Mouse (Mus musculus): ENCODE data around the gene Phf10. TPM values are rescaled to one million over a fixed set of nuclear protein-coding genes. Genes with fewer than 3 reads are reported as not detected.
"Not testable (repeated sequence)": the region's sequence is repeated elsewhere in the genome, so short reads cannot be mapped to it uniquely, and the experiment has no call there.

The Phf10 gene
- total RNA-seq, 2 experiments from 2014 or later: 58.3 to 62.7 TPM

DNA sequence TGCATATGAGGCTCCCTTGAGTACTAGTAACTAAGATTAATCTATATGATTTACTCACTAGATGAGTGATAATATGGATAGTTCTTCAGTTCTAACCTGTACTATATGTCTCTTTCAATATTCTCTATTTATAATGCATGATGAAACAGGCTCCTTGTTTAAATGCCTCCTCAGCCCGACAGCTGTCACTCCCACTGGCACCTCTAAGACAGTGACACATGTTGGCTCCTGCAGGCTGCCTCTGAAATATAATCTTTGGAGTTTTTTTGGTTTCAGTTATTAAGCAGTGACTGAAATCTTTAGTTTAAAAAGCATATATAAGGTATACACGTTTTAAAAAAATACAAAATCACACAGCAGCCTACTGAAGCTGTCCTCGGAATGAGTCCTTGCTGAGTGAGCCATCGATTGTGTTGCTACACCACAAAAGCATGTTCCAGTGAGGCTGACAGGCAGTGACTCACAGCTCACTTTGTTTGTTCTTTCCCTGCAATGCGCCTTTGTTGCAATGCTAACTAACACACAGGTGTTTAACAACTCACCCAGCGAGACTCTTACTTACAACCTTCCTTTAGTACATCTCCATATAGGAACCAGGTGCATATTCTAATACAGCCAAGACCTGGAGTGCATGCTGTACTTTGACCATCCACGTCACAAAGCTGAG, 11.8 kb downstream of the Phf10 start:
- no peak for DNase-seq (ENCODE audit: low spot score in 2 of 2)
- intact Hi-C loops (cut with DNase I): no loop called here

- DNase-seq (ENCODE audit: low spot score in 2 of 2): no peak
- intact Hi-C loops (cut with DNase I): no loop called here
Observed at GRCm38 (mm10) chr17:14944551-14944950, 16.5 kb downstream of the Phf10 start.

DNA sequence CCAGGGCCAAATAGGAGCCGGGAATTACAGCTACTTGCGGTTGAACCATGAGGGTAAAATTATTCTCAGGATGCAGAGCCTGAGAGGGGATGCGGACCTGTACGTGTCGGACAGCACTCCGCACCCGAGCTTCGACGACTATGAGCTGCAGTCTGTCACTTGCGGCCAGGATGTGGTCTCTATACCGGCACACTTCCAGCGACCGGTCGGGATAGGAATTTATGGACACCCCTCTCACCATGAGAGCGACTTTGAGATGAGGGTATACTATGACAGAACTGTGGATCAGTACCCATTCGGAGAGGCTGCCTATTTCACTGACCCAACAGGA, 17.4 kb downstream of the Phf10 start:
- peak in 1 of 2 experiments; percentile 22 for DNase-seq (ENCODE audit: low spot score in 2 of 2)
- intact Hi-C loops (cut with DNase I): no loop called here

- DNase-seq (ENCODE audit: low spot score in 2 of 2): peak; percentile 98 to 99
- intact Hi-C loops (cut with DNase I): no loop called here
Observed at GRCm38 (mm10) chr17:14943009-14943728, 17.9 kb downstream of the Phf10 start, which contains the start of the genes Wdr27 and 1600012H06Rik. Gene Wdr27, minus strand, starts transcription at chr17:14943158. Gene 1600012H06Rik, plus strand, starts transcription at chr17:14943184.

DNA sequence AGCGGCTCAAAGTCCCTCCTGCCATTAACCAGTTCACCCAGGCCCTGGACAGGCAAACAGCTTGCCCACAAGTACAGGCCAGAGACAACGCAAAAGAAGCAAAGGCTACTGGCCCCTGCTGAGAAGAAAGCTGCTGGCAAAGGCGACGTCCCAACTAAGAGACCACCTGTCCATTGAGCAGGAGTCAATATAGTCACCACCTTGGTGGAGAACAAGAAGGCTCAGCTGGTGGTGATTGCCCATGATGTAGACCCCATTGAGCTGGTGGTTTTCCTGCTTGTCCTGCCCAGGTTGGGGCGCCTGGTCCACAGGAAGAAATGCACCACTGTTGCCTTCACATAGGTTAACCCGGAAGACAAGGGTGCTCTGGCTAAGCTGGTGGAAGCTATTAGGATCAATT, 18.9 kb downstream of the Phf10 start:
- intact Hi-C loops (cut with DNase I): not testable (repeated sequence)

DNA sequence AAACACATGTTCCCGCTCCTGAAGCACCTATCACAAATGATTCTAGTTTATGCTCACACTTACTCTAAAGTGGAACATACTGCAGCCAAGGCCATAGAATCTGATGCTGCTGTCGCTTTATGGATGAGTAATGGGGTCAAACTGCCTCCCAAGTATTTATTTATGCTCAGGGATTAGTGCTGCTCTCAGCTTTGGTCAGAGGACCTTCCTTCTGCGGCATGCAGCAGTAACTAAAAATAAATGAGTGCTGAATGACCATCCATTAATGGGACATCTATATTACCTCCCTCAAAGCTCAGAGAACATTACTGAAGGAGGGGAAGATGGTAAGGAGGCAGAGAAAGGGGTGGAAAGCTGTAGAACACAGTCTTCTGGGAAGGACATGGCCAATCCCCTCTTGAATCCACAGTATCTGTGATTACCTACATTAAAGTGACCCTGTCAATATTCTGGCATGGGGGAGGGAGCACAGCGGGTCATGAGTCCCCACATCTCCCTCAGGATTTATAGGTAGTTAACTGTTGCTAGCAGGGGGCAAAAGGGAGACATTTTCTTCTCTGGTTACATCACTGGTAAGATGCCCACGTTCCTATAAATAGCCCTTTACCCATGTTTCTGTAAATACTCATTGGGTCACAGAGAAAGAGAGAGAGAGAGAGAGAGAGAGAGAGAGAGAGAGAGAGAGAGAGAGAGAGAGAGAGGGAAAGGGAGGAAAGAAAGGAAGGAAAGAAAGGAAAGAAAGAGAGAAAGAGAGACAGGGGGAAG, 25.1 kb downstream of the Phf10 start:
- intact Hi-C loops (cut with DNase I): no loop called here
- DNase-seq (ENCODE audit: low spot score in 2 of 2): no peak

More for the DNA sequence above, 18.9 kb downstream of the Phf10 start:
- not testable (repeated sequence) for DNase-seq (ENCODE audit: low spot score in 2 of 2)

- DNase-seq (ENCODE audit: low spot score in 2 of 2); intact Hi-C loops (cut with DNase I): not testable (repeated sequence)
Observed at GRCm38 (mm10) chr17:14935280-14935679, 25.8 kb downstream of the Phf10 start.

GRCm38 (mm10) chr17:14931469-14931868, 29.6 kb downstream of the Phf10 start:
- DNase-seq (ENCODE audit: low spot score in 2 of 2): no peak
- intact Hi-C loops (cut with DNase I): no loop called here

DNA sequence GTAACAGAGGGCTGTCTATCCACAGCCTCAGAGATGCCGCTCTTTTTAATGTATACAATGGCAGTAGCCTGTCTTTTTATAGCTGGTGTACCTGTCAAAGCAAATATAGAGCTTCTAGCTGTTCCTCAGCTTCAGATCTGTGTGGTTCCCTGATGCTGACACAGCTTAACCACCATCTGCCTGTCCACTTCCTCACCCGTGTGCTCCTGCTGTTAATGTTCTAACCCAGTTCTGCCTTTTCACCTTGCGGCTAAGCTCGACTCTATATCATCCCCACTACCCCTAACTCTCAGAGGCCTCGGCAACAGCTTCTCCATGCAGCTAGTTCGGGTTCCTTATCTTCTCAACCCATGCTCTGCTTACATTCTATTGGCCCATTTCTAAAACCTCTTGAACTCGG, 30.4 kb downstream of the Phf10 start:
- intact Hi-C loops (cut with DNase I): no loop called here

GRCm38 (mm10) chr17:14928631-14929030, 32.4 kb downstream of the Phf10 start:
- intact Hi-C loops (cut with DNase I): no loop called here
- no peak for DNase-seq (ENCODE audit: low spot score in 2 of 2)

More for the DNA sequence above, 30.4 kb downstream of the Phf10 start:
- DNase-seq (ENCODE audit: low spot score in 2 of 2): no peak

GRCm38 (mm10) chr17:14927644-14928218, 33.3 kb downstream of the Phf10 start:
- no peak for DNase-seq (ENCODE audit: low spot score in 2 of 2)
- intact Hi-C loops (cut with DNase I): no loop called here

DNA sequence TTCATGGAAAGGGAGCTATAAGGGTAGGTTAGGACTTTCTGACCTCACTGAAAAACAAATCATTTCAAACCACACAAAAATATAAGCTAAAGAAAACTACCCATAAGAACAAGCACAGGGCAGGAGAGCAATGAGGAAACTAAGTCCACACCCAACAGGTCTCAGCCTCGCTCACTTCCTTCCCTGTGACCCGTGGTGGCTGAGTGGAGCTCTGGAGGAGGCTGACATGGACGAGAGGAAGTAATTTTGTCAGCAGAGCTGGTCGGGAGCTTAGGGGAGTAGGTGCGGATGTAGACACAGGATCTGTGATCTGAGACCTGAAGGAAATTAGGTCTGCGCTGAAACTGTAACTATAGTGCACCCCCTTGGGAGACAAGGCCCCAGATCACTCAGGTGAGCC, 39.5 kb downstream of the Phf10 start:
- intact Hi-C loops (cut with DNase I): no loop called here
- DNase-seq (ENCODE audit: low spot score in 2 of 2): no peak

GRCm38 (mm10) chr17:14917866-14918265, 43.2 kb downstream of the Phf10 start:
- intact Hi-C loops (cut with DNase I): no loop called here
- DNase-seq (ENCODE audit: low spot score in 2 of 2): no peak

DNA sequence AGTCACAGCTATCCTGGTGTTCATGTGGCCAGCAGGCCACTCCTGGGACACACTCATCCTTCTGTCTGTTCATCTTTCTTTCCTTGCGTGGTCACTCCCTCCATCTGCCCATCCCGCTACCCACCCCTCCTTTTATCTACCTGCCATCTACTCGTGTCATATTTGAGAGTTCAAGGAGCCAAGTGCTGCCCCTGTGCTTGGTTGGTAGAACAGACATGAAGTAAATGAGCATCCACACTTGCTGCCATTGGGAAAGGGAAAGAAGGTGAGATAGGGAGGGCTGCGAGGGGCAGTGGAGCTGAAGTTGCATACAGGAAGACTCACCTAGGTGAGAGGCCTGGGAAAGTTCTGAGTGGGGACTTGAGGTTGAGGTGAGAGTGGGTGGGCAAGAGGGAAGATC, 46.7 kb downstream of the Phf10 start:
- no peak for DNase-seq (ENCODE audit: low spot score in 2 of 2)
- intact Hi-C loops (cut with DNase I): no loop called here

GRCm38 (mm10) chr17:14912981-14913380, 48.1 kb downstream of the Phf10 start:
- DNase-seq (ENCODE audit: low spot score in 2 of 2): no peak
- intact Hi-C loops (cut with DNase I): no loop called here

DNA sequence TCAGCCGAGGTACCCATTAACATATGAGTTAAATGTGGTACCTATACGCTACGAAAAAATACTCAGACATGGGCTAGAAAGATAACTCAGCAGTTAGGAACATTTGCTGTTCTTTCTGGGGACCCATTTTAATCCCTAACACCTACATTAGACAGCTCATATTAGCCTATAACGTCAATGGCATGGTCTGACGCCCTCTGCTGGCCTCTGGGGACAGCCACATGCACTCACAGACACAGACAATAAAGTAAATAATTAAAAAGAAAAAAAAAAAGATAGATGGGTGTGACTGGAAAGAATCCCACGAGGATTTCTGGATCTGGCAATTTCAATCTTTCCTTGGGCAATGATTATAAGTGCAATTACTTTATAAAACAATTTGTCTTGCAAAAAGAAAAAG, 48.7 kb downstream of the Phf10 start:
- intact Hi-C loops (cut with DNase I): no loop called here

GRCm38 (mm10) chr17:14910771-14911170, 50.3 kb downstream of the Phf10 start:
- intact Hi-C loops (cut with DNase I): no loop called here
- DNase-seq (ENCODE audit: low spot score in 2 of 2): peak in 1 of 2 experiments; percentile 22

More for the DNA sequence above, 48.7 kb downstream of the Phf10 start:
- DNase-seq (ENCODE audit: low spot score in 2 of 2): no peak

- no peak for DNase-seq (ENCODE audit: low spot score in 2 of 2)
- intact Hi-C loops (cut with DNase I): loop anchor here (10.0 kb wide), 1 partner anchor 625 kb away; no protein-coding TSS in a partner anchor
Observed at GRCm38 (mm10) chr17:14909331-14909730, 51.7 kb downstream of the Phf10 start.

DNA sequence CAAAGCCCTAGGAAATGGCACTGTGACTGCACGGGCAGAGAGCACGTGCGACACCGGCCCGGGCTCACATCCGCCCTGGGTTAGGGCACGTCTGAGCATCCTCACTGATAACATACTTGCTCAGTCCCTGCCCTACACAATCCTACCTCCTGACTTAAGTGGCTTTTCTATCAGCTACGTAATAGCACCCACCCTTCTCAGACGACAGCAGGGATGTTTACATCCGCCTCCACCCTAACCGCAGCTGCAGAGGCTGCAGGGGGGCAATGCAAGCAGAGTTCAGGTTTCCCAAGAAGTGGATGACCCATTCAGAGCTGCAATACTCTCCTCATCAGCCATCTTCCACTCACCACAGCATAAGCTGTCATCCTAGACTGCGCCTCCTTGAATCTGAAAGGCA, 53.9 kb downstream of the Phf10 start:
- intact Hi-C loops (cut with DNase I): loop anchor here (10.0 kb wide), 1 partner anchor 622 kb away; no protein-coding TSS in a partner anchor
- no peak for DNase-seq (ENCODE audit: low spot score in 2 of 2)

DNA sequence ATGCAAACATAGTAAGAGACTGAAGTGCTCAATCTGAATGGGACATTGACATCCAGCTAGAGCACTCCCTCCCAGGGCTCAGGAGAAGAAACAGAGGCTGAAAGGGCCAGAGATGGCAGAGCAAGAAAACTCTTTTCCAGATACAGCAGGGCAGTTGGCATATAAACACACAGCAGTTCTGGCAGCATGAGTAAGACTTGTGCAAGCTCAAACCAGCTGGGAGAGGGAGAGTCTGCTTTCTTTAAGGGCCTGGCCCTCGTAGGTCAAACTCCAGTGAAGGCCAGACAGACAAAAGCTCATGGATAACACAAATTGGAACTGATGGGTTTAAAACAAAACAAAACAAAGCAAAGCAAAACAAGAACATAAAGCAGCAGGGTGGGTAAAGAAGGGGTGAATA, 54.5 kb downstream of the Phf10 start:
- intact Hi-C loops (cut with DNase I): loop anchor here (10.0 kb wide), 1 partner anchor 622 kb away; no protein-coding TSS in a partner anchor
- no peak for DNase-seq (ENCODE audit: low spot score in 2 of 2)
